Mouse (Mus musculus) bone marrow macrophage, adult 2 months (primary cell): ENCODE results near the gene Eml3.

Experiments
- CTCF ChIP-seq: IDR thresholded peaks from 2 replicates; pipeline ENCODE4 v1.5.1; 2012; ENCODE audit warnings: low read depth, mild to moderate bottlenecking, low read length, moderate library complexity
- POLR2A ChIP-seq: IDR thresholded peaks from 2 replicates; pipeline ENCODE4 v1.6.1; 2012; ENCODE audit warnings: mild to moderate bottlenecking, low read depth, low read length, borderline replicate concordance

- TF ChIP-seq POLR2A = no peak
- no peak for TF ChIP-seq CTCF
Observed at GRCm38 (mm10) chr19:8989567-8990431, 60.4 kb downstream of the Eml3 start.
